Mouse (Mus musculus): ENCODE results near the gene Snx27.

Gene Snx27

DNA sequence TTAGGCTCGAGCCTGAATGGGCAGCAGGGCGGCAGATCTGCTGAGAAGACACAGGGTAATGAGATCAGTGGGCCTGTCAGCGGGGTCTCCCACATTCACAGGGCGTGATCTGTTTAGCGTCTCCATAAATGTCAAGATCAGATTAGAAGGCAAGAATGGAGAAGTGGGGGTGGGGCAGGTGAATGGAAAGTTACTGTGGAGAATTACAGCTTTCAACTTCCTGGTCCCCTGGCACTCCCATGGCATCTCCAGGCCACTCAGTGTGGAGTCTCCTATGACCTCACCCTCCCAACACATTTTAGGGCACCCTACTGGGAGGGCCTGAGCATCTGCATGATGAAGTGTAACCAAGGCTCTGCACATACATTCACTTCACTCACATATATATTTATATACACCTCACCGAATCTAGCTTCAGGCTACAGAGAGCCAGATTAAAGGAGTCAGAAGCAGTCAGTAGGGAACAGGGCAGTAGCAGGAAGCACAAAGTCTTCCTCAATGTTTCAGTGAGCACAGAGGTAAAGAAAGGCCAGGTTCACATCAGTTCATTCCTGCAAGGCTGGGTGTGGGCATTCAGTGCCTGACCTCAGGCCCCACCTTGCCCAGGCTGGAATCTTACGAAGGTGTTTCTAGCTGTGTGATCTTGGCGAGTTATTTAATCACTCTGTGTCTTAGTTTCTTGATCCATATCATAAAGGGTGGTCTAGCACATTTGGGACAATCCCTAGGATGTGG is 106.0 kb downstream of the Snx27 start:
- no peak for DNase-seq

DNA sequence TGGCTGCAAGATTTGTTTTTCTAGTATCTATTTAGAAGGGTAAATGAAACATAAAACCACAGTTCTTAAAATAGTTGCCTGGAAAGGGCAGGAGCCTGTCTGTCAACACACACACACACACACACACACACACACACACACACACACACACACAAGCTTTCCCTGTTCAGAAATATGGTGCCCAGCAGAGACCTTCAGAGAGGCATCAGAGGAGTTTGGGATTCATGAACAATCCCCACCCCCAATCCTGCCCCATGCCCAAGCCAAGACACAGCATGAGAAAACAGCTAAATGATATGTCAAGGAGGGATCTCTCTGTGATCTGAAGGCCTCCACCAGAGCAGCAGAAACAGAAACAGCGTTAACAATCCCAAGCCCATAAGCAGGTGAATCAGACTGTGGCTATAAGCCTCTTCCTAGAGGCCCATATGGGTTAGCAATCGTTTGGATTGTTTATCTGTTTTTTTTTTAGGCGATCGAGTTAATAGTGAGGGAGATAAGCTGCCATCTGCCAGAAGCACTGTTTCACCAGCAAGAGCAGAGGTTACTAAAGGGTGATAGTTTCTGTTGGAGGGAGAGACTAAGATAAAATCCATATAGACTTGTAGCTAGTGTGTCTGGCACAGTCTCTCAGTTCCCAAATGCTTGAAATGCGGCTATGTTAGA is 108.8 kb downstream of the Snx27 start:
- DNase-seq: no peak

DNA sequence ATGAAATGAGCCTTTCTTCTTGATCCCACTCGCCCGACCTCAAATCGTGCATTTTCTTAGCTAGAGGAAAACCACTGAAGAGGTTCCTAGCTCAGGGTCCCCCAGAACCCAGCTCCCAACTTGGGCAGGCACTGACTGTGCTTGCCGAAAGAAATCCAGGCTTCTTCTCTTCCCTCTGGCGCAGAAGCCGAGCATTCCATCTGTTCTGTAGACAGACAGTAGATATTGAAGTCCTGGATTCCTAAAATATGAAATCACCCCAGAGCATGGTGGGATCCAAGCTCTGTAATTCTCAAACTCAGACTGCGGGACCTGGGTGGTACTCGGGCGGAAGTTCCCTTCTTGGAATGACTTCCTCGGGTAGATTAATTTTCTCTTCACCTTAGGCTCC is 109.4 kb downstream of the Snx27 start:
- DNase-seq: no peak

DNA sequence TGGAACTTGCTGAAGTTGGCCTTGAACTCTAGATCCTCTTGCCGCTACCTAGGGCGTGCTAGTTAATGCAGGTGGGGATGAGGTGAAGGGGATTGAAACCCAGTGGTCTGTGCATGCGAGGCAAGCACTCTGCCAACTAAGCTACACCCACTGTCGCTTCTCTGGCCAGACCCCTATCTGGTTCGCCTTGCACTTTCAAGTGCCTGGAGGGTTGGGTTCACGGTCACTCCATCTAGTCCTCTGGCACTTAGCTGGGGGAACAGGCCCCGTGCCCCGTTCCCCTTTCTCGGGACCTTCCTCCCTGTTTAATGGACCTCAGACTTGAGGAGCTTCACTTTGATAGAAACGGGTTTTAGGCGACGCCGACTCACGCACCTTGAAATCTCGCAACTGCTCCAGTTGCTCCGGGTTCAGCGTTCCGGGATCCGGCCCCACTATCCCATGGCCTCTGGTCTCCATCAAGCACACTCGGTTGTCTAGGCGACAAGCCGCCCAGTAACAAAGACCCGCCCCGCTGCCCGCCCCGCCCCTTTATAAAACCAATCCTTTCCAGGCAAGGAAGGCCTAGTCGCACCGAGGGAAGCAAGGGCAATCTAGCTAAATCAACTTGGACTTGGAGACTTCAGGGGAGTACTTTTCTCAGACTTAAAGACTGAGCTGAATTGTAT is 109.9 kb downstream of the Snx27 start:
- peak; percentile 61 for DNase-seq

DNA sequence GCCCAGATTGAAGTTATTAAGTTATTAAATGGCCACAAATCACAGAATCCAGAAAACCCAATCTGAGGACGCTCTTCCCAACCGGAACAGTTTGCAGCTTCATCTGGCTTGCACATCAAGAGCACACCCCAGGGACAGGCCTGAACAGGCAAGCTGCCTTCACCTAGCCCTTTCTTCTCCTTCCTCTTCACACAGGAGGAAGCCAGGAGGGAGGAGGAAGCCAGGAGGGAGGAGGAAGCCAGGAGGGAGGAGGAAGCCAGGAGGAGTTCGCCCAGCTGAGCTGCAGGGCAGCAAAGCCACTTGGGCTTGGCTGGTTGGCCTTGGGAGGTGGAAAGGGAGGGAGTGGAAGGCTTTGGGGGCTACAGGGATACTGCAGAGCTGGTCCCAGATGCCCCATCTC is 113.6 kb downstream of the Snx27 start:
- no peak for DNase-seq

DNA sequence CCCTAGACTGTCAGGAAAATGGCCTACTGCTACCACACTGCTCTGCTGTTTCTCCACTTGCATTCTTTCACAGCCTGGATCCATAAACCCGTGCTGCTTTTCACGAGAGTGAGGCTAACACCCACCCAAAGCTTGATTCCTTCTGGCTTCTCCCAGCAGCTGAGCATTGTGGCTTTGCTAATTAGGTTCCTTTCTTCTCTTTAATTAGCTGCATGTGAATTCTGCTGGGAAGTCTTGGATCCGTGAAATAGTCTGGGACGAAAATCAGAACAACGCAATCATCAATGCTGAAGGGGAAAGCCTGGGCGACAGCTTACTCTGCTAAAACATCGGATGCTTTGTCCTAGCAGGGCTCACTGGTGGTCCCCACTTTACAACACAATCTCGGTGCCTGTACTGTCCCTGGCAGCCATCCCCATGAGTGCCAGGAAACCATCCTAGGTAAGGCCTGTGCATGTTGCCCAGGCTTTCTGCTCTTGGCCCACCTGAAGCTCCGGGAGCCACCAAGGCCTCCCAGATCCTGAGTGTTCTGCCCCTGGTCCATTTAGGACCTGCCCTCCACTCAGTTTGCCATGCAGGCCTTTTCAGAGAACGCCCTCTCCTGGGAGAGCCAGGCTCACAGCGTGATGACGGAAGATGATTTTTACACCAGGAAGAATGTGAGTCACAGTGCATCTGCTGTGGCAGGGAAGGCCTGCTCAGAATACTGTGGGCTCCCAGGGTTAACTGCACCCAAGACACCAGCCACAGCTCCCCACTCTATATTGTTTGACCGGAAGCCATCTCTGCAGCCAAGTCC is 116.7 kb downstream of the Snx27 start:
- DNase-seq: no peak

DNA sequence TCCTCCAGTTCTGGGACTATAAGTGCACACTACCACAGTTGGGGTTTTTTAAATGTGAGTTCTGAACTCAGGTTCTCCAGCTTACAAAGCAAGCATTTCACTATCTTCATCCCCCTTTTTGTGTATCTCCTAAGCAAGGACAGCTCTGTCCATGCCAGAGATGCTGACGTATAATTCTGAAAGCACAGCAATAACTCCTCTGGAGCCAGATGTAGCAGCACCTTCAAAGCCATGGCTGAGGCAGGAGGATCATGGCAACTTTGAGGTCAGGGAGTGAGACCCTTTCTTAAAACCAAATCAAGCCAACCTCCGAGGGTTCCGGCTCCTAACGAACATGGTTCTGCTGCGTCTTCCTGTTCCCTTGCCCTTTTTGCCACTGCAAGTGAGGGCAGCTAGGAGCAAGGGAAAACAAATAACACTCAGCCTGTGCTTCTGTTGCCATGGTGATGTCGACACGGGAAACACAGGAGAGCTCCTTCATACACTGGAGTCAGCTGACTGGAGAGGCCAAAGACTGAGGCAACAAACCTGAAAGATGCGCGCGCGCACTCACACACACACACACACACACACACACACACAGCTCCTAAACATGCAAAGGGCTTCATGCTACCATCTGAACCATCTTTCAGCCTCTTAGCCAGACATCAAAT is 118.5 kb downstream of the Snx27 start:
- DNase-seq: peak; percentile 57

DNA sequence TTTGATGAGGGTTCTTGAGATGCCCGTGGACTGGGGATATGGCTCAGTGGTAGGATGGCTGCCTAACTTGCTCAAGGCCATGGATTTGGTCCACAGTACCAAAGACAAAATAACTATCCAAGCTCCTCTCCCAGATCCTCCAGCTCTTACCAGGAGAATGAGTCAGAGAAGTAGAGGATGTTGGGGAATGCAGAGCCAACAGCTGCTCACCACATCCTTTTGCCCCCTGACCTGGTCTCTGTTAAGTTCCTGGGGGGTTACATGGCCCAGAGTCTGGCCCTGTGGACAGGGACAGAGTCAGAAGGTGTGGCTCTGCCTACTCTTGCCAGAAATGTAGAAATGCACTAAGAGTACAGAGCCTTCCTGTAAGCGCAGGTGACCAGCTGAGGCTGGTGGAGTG is 122.7 kb downstream of the Snx27 start:
- DNase-seq: no peak

DNA sequence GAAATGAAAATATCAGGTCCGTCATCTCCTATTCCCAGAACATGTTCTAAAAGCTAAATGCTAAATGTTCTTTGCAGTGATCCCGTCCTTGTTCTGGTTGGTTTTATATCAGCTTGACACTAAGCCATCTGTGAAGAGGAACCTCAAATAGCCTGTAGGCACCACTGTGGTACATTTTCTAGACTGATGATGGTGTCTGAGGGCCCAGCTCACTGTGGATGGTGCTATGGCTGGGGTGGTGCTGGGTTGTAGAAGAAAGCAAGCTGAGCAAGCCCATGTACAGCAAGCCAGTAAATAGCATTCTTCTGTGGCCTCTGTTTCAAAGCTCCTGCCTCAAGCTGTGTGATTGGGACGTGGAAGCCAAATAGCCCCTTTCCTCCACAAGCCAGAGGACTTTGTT is 125.5 kb downstream of the Snx27 start:
- no peak for DNase-seq

DNA sequence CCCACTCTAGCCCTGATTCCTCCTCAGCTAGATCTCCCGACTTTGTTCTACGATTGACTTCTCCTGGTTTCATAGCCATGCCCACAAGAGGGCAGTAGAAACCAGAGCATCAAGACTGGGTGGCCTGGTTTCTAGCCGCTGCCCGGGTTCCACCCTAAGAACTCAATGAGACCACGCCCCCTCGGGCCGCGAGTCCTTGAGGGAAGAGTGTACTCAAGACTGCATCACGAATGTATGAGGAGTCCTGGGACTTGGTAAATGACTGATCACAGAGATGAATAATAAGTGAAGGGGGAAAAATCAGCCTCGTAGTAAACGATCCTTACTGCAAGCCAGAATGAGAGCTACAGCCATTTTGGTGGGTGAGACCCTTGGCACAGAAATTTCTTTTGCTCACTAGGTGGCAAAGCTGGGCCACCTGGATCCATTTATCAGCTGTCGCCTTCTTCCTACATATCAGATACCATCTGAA is 126.0 kb downstream of the Snx27 start:
- peak; percentile 90 for DNase-seq

DNA sequence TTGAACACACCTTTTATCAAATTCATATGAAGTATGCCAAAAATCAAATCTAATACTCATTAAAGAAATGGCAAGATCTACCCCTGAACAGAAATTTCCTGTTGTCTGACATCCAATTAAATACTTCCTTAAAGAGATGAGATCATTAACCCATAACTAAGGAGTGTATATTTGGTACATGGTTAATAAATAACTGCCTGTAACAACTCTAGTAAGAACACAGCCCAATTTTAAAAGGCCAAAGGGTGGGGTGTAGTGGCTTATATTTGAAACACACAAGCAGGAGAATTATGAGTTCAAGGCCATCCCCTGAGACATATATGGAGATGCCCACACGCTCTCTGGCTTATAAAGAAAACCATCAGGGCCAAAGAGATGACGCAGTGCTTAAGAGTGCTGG is 133.1 kb downstream of the Snx27 start:
- no peak for DNase-seq

Data from lung, postnatal 10 days (tissue).